Mouse (Mus musculus): ENCODE measurements at regions not wholly inside any gene's neighbourhood (a gene's known extent, or its start where the extent isn't known, plus 50 kb on each side); places are given as distances from the start of the nearest gene placed in this dataset.

DNA sequence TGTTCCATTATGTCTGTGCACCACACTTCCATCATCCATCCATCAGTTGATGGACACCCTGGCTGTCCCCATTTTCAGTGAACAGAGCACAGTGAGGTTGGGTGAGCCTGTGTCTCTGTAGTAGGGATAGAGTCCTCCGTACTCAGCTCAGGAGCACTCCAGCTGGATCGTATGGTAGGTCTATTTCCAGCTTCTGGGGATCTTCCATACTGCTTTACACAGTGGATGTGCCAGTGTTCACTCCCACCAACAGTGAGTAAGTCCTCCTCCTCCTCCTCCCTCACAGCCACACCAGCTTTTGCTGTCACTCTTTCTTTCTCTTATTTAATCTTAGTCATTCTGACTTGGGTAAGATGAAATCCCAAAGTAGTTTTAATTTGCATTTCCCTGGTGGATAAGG, 310.4 kb downstream of the Etnk1 start:
- no peak for TF ChIP-seq CTCF (IDR thresholded peaks at IDR 0.05; ENCODE audit: low read depth)
- no peak for TF ChIP-seq EP300 (IDR thresholded peaks at IDR 0.05; ENCODE audit: low read depth)

Measured in liver, postnatal 0 days (tissue).